Mouse (Mus musculus): Measurements from ENCODE around the gene Tap1. TPM values are rescaled to one million over a fixed set of nuclear protein-coding genes. Genes with fewer than 3 reads are reported as not detected.

The Tap1 gene
- total RNA-seq, 2 experiments from 2014 or later = 4.4 to 5.4 TPM

- no peak for DNase-seq (ENCODE audit: low spot score in 2 of 2)
Observed at GRCm38 (mm10) chr17:34179019-34179418, 8.3 kb upstream of the Tap1 start.

- no peak for DNase-seq (ENCODE audit: low spot score in 2 of 2)
Observed at GRCm38 (mm10) chr17:34179913-34180859, 7.2 kb upstream of the Tap1 start.

GRCm38 (mm10) chr17:34183564-34184219 is 3.7 kb upstream of the Tap1 start:
- DNase-seq (ENCODE audit: low spot score in 2 of 2) = no peak

- DNase-seq (ENCODE audit: low spot score in 2 of 2) = no peak
Observed at GRCm38 (mm10) chr17:34185526-34185925, 1.8 kb upstream of the Tap1 start.

GRCm38 (mm10) chr17:34186885-34187260 is 480 bp upstream of the Tap1 start:
- no peak for DNase-seq (ENCODE audit: low spot score in 2 of 2)

GRCm38 (mm10) chr17:34188010-34188409 is 657 bp downstream of the Tap1 start:
- no peak for DNase-seq (ENCODE audit: low spot score in 2 of 2)

- no peak for DNase-seq (ENCODE audit: low spot score in 2 of 2)
Observed at GRCm38 (mm10) chr17:34188986-34189385, 1.6 kb downstream of the Tap1 start.

GRCm38 (mm10) chr17:34192852-34193251 is 5.5 kb downstream of the Tap1 start:
- DNase-seq (ENCODE audit: low spot score in 2 of 2) = no peak

- DNase-seq (ENCODE audit: low spot score in 2 of 2) = no peak
Observed at GRCm38 (mm10) chr17:34193468-34193867, 6.1 kb downstream of the Tap1 start.

- DNase-seq (ENCODE audit: low spot score in 2 of 2) = no peak
Observed at GRCm38 (mm10) chr17:34194723-34195122, 7.4 kb downstream of the Tap1 start.

- DNase-seq (ENCODE audit: low spot score in 2 of 2) = no peak
Observed at GRCm38 (mm10) chr17:34196491-34196890, 9.1 kb downstream of the Tap1 start.

GRCm38 (mm10) chr17:34196941-34197894 is 9.9 kb downstream of the Tap1 start, which contains the start of gene Psmb8:
Gene Psmb8, plus strand, starts transcription at chr17:34197721.
- DNase-seq (ENCODE audit: low spot score in 2 of 2) = peak; percentile 69 to 85

GRCm38 (mm10) chr17:34197904-34198520 is 10.7 kb downstream of the Tap1 start:
- no peak for DNase-seq (ENCODE audit: low spot score in 2 of 2)

- no peak for DNase-seq (ENCODE audit: low spot score in 2 of 2)
Observed at GRCm38 (mm10) chr17:34198521-34198912, 11.2 kb downstream of the Tap1 start.

GRCm38 (mm10) chr17:34199050-34199619 is 11.8 kb downstream of the Tap1 start:
- DNase-seq (ENCODE audit: low spot score in 2 of 2) = no peak

- DNase-seq (ENCODE audit: low spot score in 2 of 2) = no peak
Observed at GRCm38 (mm10) chr17:34200047-34200446, 12.7 kb downstream of the Tap1 start.

- no peak for DNase-seq (ENCODE audit: low spot score in 2 of 2)
Observed at GRCm38 (mm10) chr17:34200772-34201505, 13.6 kb downstream of the Tap1 start.

GRCm38 (mm10) chr17:34201506-34202055 is 14.2 kb downstream of the Tap1 start:
- no peak for DNase-seq (ENCODE audit: low spot score in 2 of 2)

- DNase-seq (ENCODE audit: low spot score in 2 of 2) = no peak
Observed at GRCm38 (mm10) chr17:34202760-34203442, 15.5 kb downstream of the Tap1 start.
